Mouse (Mus musculus) lung, postnatal 25 days (tissue): ENCODE measurements at regions not wholly inside any gene's neighbourhood (a gene's known extent, or its start where the extent isn't known, plus 50 kb on each side); places are given as distances from the start of the nearest gene placed in this dataset.
"Not testable (repeated sequence)": the region's sequence is repeated elsewhere in the genome, so short reads cannot be mapped to it uniquely, and the experiment has no call there.

ENCODE experiments used
- DNase-seq: peaks from one replicate; pipeline ENCODE4 v3.0.0; 2022; ENCODE audit warnings: low spot score

DNA sequence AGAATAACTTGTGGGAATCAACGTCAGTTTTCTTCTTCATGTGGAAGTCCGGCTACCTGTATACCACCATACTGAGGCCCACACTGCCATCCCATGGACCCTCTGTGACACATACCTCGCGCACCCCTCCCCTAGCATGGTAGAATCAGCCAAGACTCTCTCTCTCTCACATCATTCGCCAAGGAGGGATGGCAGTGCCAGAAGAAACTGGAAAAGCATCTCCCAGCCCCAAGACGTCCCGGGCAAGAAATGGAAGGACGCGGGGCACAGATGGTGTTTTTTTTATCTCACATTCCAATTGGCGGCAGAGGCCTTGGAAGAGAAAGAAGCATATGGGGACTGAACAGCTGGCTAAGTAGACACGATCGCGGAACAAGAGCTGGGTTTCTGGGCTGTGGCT lies 152.0 kb downstream of the Tpra1 start:
- no peak for DNase-seq

DNA sequence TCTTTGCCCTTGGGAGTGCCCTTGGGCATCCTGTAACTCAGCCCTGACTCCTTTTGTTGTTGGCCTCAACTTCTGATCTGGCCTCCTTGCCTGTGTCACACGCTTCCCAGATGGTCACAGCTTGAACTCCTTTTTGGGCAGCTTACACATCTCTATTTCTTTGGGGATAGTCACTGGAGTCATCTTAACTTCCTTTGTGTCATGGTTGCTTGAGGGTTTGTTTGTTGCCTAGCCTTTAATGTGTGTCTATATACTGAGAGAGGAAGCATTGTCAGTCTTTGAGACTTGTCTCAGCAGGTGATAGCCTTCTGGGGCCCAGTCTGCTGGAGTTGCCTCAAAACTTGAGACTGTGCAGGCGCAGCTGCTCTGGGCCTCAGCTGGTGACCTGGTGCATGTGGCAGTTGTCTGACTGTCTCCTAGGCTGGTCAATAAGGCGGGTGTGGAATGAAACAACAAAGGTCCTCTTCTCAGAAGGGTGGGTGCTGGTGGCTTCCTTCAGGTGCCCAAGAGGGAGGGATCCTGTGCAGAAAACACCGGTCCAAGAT lies 157.5 kb downstream of the Tpra1 start:
- no peak for DNase-seq

DNA sequence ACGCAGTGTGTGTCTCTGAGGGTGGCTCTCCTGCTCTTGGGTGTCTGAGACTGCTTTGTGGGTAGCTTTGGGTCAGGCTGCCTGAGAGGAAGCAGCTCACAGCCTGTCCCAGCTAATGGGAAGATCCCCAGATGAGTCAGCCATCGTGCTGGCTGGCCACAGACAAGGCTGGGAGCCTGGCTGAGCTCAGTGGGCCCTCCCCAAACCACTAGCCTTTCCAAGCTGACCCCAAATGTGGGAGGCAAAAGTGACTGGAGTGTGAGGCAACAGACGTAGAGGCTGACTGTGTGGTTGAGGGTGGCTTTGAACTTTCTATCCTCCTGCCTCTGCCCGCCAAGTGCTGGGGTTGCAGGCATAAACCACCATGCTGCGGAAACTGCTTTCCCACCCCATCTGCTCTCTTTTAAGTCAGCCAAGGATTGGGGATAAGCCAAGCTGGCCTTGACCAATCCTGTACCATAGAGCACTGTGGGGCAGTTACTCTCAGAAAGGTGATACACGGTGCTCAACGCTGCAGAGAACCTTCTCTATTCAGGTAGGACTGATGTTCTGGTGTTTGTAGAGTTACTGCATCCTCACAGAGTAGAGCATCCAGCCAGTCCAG lies 163.0 kb downstream of the Tpra1 start:
- no peak for DNase-seq

DNA sequence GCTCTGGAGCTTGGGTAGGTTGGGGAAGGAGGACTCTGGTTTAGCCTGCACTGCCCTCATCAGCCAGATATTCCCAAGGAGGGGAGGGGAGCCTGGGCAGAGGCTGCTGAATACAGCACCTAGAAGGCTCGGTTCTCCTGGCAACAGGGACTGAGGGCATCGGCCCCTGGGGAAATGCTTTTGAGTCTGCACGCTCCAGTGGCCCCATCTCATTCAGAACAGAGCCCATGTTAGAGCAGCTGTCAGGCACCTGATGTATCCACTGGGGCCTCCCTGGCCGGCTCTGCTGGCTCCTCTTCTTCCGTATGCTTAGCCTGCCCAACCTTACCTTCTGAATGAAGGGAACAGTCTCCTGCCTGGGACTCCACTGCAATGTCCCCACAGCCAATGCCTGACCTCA lies 164.5 kb downstream of the Tpra1 start:
- no peak for DNase-seq

DNA sequence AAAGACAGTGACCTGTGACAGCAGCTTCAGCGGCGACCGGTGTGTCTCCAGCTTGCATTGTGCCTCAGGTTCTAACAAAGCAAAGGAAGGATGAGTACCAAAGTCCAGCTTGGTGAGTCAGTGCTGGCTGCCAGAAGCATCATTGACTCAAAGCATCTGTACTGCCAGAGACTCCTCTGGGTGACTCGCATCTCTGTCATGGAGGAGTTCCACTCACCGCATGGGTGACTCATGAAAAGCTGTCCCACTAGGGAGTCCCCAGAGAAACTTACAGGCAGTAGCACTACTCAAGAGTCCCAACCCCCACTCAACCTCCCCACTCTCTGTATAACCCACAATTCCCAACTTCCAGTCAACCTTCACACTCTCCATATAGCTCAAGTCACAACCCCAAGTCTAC lies 166.2 kb downstream of the Tpra1 start:
- DNase-seq: no peak

DNA sequence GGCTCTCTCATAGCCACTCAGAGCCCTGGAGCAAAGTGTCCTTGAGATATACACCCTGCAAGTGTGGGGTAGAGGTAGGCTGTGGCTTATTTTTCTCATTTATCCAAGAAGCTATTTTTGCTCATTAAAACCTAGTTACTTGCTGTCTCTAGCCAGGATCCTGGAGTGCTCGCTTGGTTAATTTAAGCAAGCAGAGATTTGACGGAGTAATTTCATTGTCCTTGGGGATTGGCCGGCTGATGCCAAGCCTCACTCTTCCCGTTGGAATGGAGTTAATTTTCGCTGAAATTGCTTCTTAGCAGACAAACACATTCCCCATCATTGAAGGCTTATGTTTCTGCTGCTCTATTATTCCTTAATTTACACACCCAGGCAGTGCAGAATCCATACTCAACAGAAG lies 167.1 kb downstream of the Tpra1 start:
- DNase-seq: no peak

DNA sequence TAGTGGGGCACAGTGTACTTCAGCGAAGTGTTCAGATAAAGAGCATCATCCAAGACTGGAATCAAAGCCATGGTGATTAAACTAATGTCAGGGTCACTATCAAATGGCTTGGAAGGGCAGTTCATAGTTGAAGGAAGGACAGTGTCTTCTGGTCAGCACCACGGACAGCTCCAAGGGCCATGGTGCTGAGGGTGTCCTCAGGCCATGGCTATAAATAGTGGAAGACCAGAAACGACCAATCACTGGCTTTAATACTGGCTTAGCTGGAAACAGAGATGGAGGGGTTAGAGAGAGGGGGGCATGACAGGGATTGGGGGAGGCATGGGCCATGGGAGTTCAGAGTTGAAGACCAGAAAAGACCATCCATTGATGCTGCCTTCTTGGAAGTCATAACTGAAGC lies 168.0 kb downstream of the Tpra1 start:
- DNase-seq: peak; percentile 54

DNA sequence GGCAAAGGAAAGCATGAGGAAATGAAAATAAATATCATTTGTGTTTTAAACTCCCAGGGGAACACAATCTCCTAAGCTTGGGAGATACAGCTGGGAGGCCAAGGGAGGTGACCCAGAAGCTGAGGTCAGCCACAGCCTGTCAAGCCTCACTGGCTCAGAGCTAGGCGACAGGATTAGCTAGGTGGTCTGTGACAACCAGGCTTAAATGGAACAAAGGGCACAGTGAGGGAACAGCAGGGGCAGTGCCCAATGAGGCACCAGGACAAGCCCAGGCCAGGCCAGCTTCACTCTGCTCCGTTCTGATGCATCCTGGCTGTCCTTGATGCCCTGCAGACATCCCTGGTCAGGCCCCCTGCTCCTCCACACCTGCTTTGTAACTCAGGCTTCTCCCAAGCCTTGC lies 169.7 kb downstream of the Tpra1 start:
- DNase-seq: no peak

DNA sequence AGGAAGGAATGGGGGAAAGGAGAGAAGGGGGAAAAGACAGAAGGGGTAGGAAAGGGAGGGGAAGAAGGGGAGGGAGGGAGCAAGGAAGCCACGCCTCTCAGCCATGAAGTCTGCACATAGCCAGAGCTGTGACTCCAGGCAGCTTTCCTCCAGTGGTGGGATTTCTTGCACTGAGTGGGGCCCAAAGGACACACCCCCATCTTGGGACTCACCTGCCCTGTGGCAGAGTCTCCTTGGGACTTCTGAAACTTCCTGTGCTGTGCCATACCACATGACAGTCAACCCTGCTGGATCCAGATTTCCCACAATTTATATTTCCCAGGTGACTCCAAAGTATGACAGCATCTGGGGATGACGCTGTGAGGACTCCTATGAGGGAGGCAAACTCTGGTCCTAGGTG lies 170.5 kb downstream of the Tpra1 start:
- no peak for DNase-seq

DNA sequence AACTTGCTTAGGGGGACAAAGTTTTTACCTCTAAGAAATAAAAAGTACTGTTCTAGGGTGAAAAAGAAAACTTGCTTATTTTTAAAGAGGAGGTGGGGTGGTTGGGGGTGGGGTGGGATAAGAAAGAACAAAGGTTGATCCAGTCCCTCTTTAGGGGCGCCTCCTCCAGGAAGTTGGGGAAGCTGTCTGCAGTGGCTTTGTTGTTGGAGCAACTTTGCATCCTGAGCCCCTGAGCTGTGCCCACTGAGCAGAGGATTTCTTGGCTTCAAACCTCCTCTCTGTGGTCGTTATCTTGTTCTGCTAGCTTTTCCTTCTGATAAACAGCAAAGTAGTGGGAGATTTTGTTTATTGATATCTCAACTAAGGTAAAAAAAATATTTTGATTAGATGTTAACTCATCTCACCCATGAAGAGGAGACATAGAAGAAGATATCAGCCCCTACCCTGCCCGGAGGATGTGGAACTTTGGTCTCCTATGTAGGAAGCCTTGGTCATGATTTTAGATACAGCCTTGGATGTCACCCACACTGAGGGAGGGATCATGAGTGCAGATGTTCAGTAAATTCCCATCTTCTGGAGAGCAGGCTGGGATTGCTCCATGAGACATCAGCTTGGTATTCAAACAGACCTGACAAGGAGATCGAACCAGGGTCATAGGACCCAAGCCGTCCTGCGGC lies 179.7 kb downstream of the Tpra1 start:
- DNase-seq: peak; percentile 69

DNA sequence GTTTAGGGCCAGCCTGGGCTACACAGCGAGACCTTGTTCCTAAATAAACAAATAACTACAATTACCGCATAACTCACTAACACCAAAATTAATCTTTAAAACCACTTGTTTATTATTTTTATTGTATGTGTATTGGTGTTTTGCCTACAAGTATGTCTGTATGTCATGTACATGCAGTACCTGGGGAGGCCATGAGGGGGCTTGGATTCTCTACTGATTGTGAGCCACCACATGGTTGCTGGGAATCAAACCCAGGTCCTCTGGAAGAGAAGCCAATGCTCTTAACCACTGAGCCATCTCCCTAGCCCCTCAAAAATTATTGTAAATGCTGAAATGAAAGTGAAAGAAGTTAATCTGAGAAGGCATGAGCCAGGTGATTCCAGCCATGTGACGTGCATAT lies 182.4 kb downstream of the Tpra1 start:
- no peak for DNase-seq

DNA sequence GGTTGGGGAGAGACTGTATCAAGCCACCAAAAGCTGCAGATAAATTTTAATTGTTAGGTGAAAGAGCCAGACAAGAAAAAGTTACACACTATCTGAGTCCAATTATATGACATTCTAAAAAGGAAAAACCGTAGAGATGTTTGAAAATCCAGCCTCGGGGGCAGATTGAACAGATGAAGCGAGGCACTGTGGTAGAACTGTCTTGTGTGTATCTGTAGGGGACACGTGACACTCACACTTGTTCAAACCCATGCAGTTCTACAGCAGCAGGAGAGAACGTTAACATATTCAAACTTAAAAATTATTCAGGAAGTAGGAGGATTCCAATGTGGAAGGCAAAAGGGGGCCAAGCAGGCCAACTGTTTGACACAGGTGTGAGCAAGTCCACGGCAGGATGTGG lies 183.1 kb downstream of the Tpra1 start:
- DNase-seq: no peak

DNA sequence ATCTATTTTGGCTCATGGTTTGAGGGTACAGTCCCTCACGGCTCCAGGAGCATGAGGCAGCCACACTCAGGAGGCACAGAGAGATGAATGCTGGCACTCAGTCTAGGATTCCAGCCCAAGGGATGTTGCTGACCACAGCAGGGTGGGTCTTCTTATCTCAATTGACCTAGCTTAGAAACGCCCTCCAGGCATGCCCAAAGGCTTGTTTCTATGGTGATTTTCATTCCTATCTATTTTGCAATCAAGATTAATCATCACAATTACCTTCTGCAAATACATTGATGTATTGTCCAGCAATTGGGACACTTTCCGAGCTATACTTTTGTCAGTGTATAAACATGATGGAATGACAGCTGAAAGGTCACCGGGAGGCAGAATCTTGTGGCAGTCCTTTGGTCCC lies 185.6 kb downstream of the Tpra1 start:
- no peak for DNase-seq

DNA sequence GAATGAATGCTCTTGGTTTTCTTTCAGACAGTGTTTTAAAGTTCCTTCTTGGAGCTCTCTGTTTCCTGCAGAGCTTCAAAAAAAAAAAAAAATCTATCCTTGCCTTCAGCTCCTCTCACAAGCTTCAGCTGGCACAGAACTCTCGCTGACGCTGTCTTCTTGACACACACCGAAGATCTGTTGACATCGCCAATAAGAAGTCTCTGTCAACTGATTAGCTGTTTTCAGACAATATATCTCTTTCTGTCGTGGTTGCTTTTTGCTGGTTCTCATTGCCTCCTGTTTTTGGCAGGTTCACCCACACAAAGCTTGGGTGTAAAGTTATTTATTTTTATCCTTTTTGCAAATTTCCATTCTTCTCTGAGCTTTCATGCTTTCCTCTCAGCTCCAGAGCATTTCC lies 188.0 kb downstream of the Tpra1 start:
- DNase-seq: no peak

DNA sequence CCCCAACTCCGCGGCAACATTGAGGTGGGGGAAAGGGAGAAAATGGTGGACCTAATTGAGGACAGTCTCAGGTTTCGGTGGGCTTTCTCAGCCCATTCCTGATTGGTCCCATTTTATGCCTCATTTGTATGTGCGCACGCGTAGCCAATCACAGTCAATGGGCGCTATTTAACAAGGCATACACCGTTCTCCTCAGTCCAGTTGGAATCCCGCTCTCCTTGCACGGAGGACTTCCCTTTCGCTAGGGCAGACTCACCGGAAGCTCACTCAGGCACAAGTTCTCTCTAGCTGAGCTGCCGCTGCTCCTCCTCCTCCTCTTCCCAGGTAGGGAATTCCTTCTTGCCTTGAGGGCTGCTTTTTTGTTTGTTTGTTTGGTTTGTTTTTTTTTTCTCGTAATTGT lies 193.9 kb downstream of the Tpra1 start:
- DNase-seq: no peak

DNA sequence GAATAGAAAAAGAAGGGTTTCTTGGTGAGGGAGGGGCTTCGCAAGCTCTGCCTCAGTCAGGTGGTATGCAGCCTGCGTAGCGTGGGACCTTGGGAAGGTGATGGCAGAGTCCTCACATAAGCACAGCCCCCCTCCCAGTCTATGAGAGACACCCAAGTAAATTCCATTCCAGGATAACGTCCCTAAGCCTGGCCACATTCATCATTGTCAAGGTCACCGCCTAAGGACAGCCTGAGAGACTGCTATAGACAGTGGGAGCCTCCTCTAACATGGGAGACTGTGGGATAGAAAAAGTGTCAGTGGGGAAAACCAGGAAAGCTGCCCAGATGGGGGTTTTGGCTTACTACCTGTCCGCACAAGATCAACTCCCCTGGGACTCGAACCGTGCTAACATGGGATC lies 195.5 kb downstream of the Tpra1 start:
- no peak for DNase-seq

DNA sequence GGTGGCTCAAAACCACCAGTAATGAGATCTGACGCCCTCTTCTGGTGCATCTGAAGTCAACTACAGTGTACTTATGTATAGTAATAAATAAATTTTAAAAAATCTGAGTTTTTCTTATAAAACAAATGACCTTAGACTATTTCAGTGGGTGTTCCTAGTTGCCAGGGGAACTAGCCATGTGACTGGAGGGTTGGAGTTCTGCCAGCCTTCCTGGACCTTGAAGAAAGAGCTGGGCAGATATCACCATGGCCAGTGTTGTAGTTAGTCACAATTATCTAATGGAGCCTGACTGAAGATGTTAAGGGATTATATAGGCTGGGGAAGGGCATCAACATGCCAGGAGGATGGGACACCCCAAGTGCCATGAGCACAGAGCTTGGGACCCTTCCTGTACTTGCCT lies 217.2 kb downstream of the Tpra1 start:
- DNase-seq: no peak

DNA sequence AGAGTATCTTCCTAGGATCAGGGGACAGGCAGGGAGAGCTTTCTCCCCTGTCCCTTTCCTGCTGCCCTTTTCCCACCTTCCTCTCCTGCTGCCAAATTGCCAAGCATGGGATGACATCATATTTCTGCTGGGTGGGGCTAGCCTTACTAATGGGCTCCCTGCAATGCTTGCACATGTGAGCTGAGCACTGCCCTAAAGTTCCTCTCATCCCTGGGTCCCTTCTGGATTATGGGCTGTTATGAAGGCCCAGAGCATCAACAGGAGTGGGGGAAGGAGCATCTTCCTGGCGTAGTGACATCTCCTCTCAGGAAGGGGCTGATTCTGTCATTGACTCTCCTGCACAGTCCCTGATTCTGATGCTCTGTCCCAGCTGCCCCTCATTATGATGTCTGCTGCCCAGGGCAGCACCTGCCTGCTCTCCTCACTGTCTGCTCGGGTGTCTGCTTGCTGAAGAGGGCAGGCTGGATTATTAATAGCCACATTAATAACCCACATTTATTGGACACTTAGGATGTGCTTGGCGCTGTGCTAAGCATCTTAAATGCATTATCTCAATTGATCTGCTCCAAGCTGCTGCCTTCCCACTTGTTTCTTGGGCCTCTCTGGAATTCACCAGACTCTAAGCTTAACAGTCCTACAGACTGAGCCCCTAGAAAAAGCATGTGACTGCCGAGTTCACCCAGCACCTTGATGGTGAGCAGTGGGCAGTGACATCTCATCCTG lies 219.1 kb downstream of the Tpra1 start:
- no peak for DNase-seq

DNA sequence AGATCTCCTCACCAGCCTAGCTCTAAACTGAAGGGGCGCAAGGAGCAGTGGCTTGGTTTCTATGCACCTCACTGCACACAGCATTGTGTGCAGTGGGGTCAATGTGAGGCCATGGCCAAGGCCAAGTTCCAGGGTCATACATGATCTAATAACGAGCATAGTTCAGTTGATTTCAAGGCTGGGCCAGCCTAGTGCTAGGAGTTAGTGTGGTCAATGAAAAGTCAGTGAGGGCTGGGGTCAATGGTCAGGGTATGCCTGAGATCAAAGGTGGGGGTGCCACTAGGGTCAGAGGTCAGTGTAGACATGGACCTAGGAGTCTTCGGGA lies 219.7 kb downstream of the Tpra1 start:
- DNase-seq: no peak

DNA sequence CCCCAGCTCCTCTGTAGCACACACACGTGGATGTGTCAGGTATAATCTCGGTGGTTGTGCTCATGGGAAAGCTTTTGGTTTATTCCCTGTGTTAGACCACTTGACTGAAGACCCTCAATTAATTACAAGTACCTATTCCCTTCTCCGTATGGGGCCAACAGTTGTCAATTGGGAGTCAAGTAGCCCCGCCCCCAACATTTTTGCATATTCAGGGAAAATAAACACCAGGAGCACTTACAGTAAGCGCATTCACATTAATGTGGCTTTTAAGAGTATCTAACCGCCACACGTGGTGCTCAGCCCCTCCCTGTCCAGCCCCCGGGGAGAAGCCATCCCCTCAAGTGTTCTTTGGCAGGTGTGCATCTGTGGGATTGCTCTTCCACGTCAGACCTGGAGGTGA lies 223.9 kb downstream of the Tpra1 start:
- DNase-seq: no peak

DNA sequence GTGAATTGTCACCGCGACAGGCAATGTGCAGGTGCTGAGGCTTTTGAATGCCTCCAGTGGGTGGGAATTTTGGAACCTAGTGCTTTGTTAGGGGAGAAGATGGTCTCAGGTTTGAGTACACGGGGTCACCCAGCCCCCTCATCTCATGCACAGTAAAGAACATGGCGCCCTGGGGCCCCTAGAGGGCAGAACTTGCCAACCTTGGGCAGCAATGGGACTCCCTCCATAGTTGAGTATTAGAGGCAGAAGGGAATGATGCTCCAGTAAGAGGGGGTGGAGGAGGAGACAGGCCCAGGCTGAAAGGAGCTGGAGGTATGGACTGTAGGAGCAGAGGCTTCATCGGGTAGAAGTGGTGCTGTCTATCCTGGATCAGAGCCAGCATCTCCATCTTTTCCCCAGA lies 226.1 kb downstream of the Tpra1 start:
- not testable (repeated sequence) for DNase-seq

DNA sequence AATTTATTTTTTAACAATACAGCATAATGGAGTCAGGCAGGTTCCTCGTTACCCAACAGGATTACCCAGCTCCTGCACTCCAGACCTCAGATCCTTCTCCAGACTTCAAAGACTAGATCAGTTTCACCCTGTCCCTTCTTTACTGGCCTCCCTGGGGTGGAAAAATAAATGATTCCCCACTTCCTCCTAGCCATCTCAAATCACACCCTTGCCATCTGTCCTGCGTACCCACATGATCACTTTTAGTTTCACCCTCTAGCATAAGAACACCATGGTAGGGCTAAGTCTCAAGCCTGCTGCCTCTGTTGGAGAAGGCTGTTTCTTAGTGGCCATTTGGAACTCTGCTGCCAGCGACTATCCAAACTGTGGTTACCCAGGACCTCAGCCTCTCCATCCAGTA lies 222.0 kb downstream of the Plxna1 start:
- no peak for DNase-seq

DNA sequence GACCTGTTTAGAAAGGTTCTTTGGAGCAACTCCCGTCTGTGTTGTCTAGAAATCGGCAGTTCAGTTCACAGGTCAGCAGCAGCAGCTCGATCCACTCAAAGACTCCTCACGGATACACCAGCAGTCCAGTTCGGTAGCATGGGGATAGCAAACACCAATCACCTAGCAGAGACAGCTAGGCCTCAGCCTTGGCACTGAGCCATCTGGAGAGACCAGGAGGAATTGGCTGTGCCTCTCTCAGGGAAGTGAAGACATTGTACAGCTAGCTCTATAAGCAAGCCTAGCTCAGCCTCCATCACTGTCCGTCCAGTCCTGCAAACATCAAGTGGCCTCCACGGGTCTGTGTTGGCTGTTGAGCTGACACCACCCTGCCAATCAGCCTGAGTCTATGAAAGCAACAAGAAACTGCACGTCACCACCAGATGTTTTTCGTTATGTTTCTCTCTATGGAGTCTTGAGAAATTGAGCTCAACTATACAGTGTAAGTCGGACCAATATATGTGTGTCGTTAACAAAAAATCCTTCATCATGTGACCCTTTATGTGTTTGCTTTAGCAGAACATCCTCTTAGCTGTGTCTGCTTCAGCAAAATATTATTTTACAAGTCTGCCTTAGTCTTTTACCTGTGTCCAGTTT lies 209.3 kb downstream of the Plxna1 start:
- DNase-seq: no peak
